Mouse (Mus musculus) G1E (cell line): ENCODE results near the gene Pde4d.

ENCODE experiments used
- CTCF ChIP-seq: IDR thresholded peaks from 2 replicates; pipeline ENCODE4 v1.5.1; 2012; ENCODE audit warnings: low read depth, low read length, inconsistent platforms, mixed read lengths
- TAL1 ChIP-seq: conservative IDR thresholded peaks from 2 replicates; pipeline ENCODE4 v1.6.1; 2012; ENCODE audit warnings: low read depth, low read length, inconsistent platforms, mixed read lengths

DNA sequence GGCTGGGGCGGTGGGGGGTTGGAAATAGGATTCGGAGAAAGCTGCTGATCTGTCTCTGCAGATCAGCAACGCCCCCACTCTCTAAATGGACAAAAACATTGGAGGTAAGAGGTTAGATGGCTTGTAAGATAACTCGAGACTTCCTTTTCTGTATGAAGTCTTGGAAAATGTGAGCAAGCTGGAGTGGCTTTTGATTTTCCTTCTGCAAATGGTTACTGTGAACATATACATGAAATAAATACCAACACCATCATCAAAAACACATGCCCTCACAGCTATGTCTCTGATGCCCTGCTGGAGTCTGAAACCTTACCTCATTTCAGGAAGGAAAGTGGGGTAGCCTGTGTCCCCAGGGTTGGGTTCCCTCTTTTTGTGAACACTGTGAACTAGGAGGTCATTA, 1359.9 kb downstream of the Pde4d start:
- TF ChIP-seq CTCF (no peak), TAL1 (no peak)
